Comparison of ENCODE assay signal across 8 mouse cellular contexts in the genomic region with DNA sequence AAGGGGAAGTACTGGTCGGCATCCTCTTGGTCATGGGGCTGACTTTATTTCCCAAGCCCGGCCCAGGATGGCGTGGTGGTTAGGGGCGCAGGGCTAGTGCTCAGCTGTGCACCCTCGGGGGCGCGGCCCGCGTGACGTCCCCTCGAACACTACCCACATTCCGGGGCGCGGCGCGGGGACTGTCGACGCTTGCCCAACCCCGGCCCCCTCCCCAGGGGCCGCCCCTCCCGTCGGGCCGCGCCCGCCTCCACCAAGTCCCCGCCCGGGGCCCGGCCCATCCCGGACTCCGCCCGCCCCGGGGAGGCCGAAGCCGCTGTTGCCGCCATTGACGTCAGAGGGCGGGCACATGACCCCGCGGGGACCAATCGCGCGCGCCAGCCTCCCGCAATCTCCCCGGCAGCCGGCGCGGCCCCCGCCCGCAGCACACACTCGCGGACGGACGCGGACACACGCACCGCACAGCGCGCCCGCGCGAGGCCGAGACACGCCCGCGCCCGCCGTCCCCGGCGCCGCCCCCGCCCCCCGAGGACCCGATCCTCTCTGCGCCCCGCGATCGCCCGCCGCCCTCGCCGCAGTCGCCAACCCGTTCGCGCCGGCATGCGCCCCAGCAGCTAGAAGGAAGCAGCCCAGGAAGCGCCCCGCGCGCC. TPM values are rescaled to one million over a fixed set of nuclear protein-coding genes. Genes with fewer than 3 reads are reported as not detected.
DNase-seq lines count a peak whose midpoint lies in the region; ATAC-seq lines count a peak whose summit lies in the region.

No protein-coding gene starts in this region.

- under 1% methylated on average over 69 of the region's 92 CpGs for WGBS in intestine, embryonic 16.5 days
- WGBS in midbrain, embryonic 10.5 days, result under 1% methylated on average over 87 of the region's 92 CpGs

- peak overlapping the region; percentile 93 for H3K27ac ChIP-seq in intestine, embryonic 16.5 days (ENCODE audit: low read length)
- H3K27ac ChIP-seq in midbrain, embryonic 10.5 days (replicated peaks), result peak overlapping the region; percentile 97

- H3K4me3 ChIP-seq in intestine, embryonic 16.5 days (ENCODE audit: low read length), result peak overlapping the region; percentile 99
- peak overlapping the region; percentile 93 for H3K4me3 ChIP-seq in midbrain, embryonic 10.5 days

- ATAC-seq in intestine, embryonic 16.5 days, result peak; percentile 91

- peak; percentile 93 for DNase-seq in adrenal gland, adult 8-10 months
- peak; percentile 79 for DNase-seq in embryo, embryonic 11.5 days (ENCODE audit: low read depth, low spot score)
- peak; percentile 89 to 92 for DNase-seq in gastrocnemius, postnatal 36 days
- peak; percentile 94 to 98 for DNase-seq in left cerebral cortex, postnatal 36 days (ENCODE audit: low spot score in 2 of 2)
- DNase-seq in midbrain, embryonic 10.5 days (ENCODE audit: low spot score), result peak; percentile 90
- peak; percentile 92 to 93 for DNase-seq in right cerebral cortex, postnatal 36 days (ENCODE audit: low spot score in 2 of 2)
- DNase-seq in urinary bladder, postnatal 4 days (ENCODE audit: low spot score in 2 of 2), result peak; percentile 94 to 95

- no peaks in the 10 kb centered on the region; the same call in none of the 2 replicates for H3K9me3 ChIP-seq in intestine, embryonic 16.5 days (ENCODE audit: control insufficient read depth, low read length)
- no peaks in the 10 kb centered on the region for H3K9me3 ChIP-seq in midbrain, embryonic 10.5 days (replicated peaks)

- no peaks in the 10 kb centered on the region for H3K36me3 ChIP-seq in intestine, embryonic 16.5 days (ENCODE audit: control insufficient read depth, insufficient read depth, low read length)
- H3K36me3 ChIP-seq in midbrain, embryonic 10.5 days, result no peaks in the 10 kb centered on the region

- peak overlapping the region; percentile 99 for H3K9ac ChIP-seq in intestine, embryonic 16.5 days (ENCODE audit: low read depth, low read length)

- intact Hi-C loops in gastrocnemius, postnatal 36 days (cut with DNase I), result loop anchor here (5.0 to 10.0 kb wide), 2 partner anchors 51 to 108 kb away; no protein-coding TSS in a partner anchor
- intact Hi-C loops in left cerebral cortex, postnatal 36 days (cut with DNase I), result loop anchor here (5.0 to 10.0 kb wide), 3 partner anchors 66 to 208 kb away; no protein-coding TSS in a partner anchor

- peak overlapping the region; percentile 83 for H3K4me2 ChIP-seq in intestine, embryonic 16.5 days (ENCODE audit: low read depth, low read length)

- H3K27me3 ChIP-seq in intestine, embryonic 16.5 days (replicated peaks; ENCODE audit: control insufficient read depth, insufficient read depth, low read length), result no peaks in the 10 kb centered on the region
- H3K27me3 ChIP-seq in midbrain, embryonic 10.5 days (ENCODE audit: low read depth, poor library complexity, severe bottlenecking), result peaks cover 12% of the 10 kb centered on the region; the same call in 1 of the 2 replicates

- peaks cover 31% of the 10 kb centered on the region for H3K4me1 ChIP-seq in intestine, embryonic 16.5 days (ENCODE audit: control insufficient read depth, insufficient read depth, low read length)
- peaks cover 42% of the 10 kb centered on the region for H3K4me1 ChIP-seq in midbrain, embryonic 10.5 days

RNA-seq across cellular contexts. Expression of a gene that starts 0.4 kb away (rescaled TPM):
- 100 to 1,000 TPM; 134 to 141 (median 137) TPM for total RNA-seq in adrenal gland, adult 8-10 months (2022)
- total RNA-seq in gastrocnemius, postnatal 36 days (2021), result 1 to 10 TPM; 7.4 to 9.6 TPM
- 16.7 and 16.8 TPM in 2 replicates for polyA plus RNA-seq in intestine, embryonic 16.5 days (2015; fragmentation: Nextera tagmentation; extraction: Ambion mirVana)
- total RNA-seq in left cerebral cortex, postnatal 36 days (2021), result 100 to 1,000 TPM; 333 to 339 TPM
- polyA plus RNA-seq in midbrain, embryonic 10.5 days (2016; fragmentation: Nextera tagmentation; extraction: Ambion mirVana), result 9.3 and 11.2 TPM in 2 replicates

Comparison
In these comparisons a context has a peak if more than half of its experiments do, and no peak if none do; other contexts are left out.
1. Peak in every context shown above with its lines: DNase-seq, ATAC-seq, H3K4me3 ChIP-seq and H3K27ac ChIP-seq.
2. RNA of a gene that starts 0.4 kb away (total RNA-seq): 333 to 339 TPM in left cerebral cortex, postnatal 36 days and 134 to 141 TPM in adrenal gland, adult 8-10 months; 7.4 to 9.6 TPM in gastrocnemius, postnatal 36 days; every median in the first group is over 10 times any median in the second.